Mouse (Mus musculus): ENCODE results near the gene Crybb2.

DNA sequence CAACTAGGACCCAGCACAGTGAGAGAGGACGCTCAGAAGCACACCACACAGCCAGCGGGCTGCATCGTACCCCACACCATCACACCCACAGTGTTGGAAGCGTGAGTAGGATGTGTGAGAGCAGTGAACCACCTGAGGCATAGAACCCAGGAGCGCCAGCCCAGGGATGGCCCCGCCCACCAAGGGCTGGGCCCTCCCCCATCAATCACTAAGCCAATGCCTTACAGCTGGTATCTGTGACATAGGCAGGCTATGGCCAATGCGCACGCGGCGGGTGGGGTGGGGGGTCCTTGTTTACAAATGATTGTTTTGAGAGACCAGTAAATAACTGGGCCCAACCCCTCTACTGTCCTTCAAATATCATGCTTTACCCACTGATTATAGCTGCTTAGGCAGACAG, 46.0 kb upstream of the Crybb2 start:
- TF ChIP-seq CTCF (IDR thresholded peaks at IDR 0.05; ENCODE audit: extremely low read depth, insufficient read length, insufficient replicate concordance, low read depth, low read length) (no peak), POLR2A (IDR thresholded peaks at IDR 0.05; ENCODE audit: low read depth, low read length) (no peak)
